Mouse (Mus musculus) lung, embryonic 14.5 days (tissue): ENCODE data around the gene Ptdss2. TPM values are rescaled to one million over a fixed set of nuclear protein-coding genes. Genes with fewer than 3 reads are reported as not detected.

Source experiments
- ATAC-seq: fragments of 200-750 bp; cut with Nextera tagmentation; 2 replicates; pipeline ENCODE4 v1.8.0; 2017; ENCODE audit warnings: mild to moderate bottlenecking, moderate TSS enrichment, moderate library complexity; ENCODE audit not compliant: insufficient read depth
- DNase-seq: peaks from one replicate; pipeline ENCODE4 v3.0.0-alpha.2; 2015
- H3K27ac ChIP-seq: fragments of 300-500 bp; sonication (generic); 2 replicates; pipeline ENCODE4 v1.5.1; 2014; ENCODE audit warnings: low read depth, mild to moderate bottlenecking, moderate library complexity
- H3K27me3 ChIP-seq: fragments of 300-500 bp; sonication (generic); 2 replicates; pipeline ENCODE4 v1.6.1; 2014; ENCODE audit warnings: low read length, control low read depth; ENCODE audit not compliant: insufficient read depth
- H3K36me3 ChIP-seq: fragments of 300-500 bp; sonication (generic); 2 replicates; pipeline ENCODE4 v1.6.1; 2014; ENCODE audit warnings: control low read depth; ENCODE audit not compliant: insufficient read depth
- H3K4me1 ChIP-seq: fragments of 300-500 bp; sonication (generic); 2 replicates; pipeline ENCODE4 v1.6.1; 2014; ENCODE audit warnings: antibody characterized with exemption, control low read depth; ENCODE audit not compliant: insufficient read depth
- H3K4me2 ChIP-seq: fragments of 300-500 bp; sonication (generic); 2 replicates; pipeline ENCODE4 v1.6.1; 2014; ENCODE audit warnings: mild to moderate bottlenecking
- H3K4me3 ChIP-seq: fragments of 300-500 bp; sonication (generic); 2 replicates; pipeline ENCODE4 v1.5.1; 2014; ENCODE audit warnings: low read depth, low read length
- H3K9ac ChIP-seq: fragments of 300-500 bp; sonication (generic); 2 replicates; pipeline ENCODE4 v1.6.1; 2014
- H3K9me3 ChIP-seq: fragments of 300-500 bp; sonication (generic); 2 replicates; pipeline ENCODE4 v1.6.1; 2016; ENCODE audit warnings: low read depth, low read length, control low read depth
- CTCF ChIP-seq: IDR thresholded peaks from 2 replicates; pipeline ENCODE4 v1.5.1; 2016; ENCODE audit warnings: antibody characterized with exemption, low read depth
- WGBS: fragments of 180-500 bp; shearing (Covaris S2); extraction: QIAGEN DNeasy Blood & Tissue Kit; methylation state at CpG from one replicate; pipeline ENCODE4 v1.1.7; 2014; 5-methylcytosine and 5-hydroxymethylcytosine counted together
- polyA plus RNA-seq: library from polyadenylated mRNA; unstranded; fragments of >200 nt; fragmentation: Nextera tagmentation; extraction: Ambion mirVana; gene quantifications from 2 replicates; pipeline ENCODE4 v1.2.1, GENCODE M21; 2014

Ptdss2 gene
- polyA plus RNA-seq, 1 experiment from 2014 or later, result 57.7 TPM

DNA sequence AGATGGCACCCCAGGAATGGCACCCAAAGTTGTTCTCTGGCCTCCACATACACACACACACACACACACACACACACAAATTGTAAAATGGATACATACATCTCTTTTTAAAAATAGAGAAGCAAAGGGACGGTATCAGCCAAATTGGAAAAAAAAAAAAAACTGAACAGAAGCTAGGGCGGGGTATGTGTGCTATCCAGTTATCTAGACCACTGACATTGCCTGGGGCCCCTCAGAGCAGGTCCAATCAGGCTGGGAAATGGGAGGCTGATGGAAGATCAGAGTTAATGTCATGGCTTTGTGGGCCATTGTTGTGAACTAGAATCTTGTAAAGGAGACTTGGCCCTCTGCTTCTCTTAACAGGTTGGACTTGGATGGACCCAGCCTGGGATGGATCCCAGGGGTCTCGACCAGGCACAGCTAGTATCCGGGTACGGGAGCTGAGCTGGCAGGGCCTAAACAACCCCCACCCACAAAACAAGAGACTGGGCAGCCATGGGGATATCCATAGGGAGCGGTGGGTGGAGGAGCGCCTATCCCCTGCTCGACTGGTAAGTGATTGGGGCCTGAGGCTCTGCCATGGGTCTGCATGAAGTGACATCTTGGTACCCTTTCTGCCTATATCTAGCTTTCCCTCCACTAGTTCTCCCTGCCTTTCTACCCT, 74.6 kb downstream of the Ptdss2 start:
- no peak for TF ChIP-seq CTCF
- no peak overlapping the region for H3K4me2 ChIP-seq
- H3K9me3 ChIP-seq, result no peaks in the 10 kb centered on the region
- H3K27me3 ChIP-seq, result no peaks in the 10 kb centered on the region
- no peak overlapping the region for H3K27ac ChIP-seq
- ATAC-seq, result no peak
- H3K4me1 ChIP-seq, result peaks cover 10% of the 10 kb centered on the region
- H3K4me3 ChIP-seq, result no peak overlapping the region
- H3K36me3 ChIP-seq, result peaks cover 8% of the 10 kb centered on the region
- no peak overlapping the region for H3K9ac ChIP-seq
- no peak for DNase-seq
- 91% methylated on average over 8 of the region's 8 CpGs for WGBS

DNA sequence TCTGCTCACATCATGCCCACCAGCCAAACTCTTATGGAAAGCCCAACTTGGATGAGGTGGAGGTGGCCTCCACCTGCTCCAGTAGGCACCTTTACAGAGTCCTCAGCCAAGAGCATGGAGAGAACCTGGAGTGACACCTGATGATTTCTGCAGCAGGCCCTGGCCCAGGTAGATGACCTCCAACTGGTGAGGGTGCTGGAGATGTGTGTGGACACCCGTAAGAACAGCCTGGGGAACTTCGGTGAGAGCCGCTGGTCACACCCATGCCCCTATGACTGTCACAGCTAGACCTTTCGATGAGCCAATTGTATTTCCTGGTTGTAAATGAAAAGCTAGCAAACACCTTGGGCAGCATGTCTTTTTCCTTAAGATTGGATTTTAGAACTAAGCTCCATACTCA, 75.9 kb downstream of the Ptdss2 start:
- 89% methylated on average over 4 of the region's 4 CpGs for WGBS
- ATAC-seq (no peak), DNase-seq (no peak)
- Histone ChIP-seq H3K27ac (no peak overlapping the region), H3K4me2 (no peak overlapping the region), H3K4me1 (no peaks in the 10 kb centered on the region), H3K36me3 (no peaks in the 10 kb centered on the region), H3K27me3 (no peaks in the 10 kb centered on the region), H3K4me3 (no peak overlapping the region), H3K9me3 (no peaks in the 10 kb centered on the region), H3K9ac (no peak overlapping the region)
- no peak for TF ChIP-seq CTCF

DNA sequence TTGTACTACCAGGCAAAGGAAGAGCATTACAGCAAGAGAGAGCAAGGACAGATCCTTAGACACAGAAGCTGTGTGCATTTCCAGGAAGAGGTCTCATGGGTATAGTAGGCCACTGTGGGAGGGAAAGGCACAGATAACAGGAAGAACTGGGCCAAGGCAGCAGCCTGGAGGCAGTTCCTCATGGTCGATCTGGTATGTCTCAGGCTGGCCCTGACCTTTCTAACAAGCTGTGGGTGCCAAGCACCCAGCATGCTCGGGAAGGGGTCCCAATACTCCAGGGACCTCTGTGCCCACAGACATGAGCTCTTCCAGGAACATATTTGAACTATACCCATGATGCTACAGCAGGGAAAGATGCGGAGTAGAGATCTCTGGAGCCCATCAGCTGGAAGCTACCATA, 82.4 kb downstream of the Ptdss2 start:
- Histone ChIP-seq H3K27ac (no peak overlapping the region), H3K9me3 (no peaks in the 10 kb centered on the region), H3K4me2 (no peak overlapping the region), H3K27me3 (no peaks in the 10 kb centered on the region), H3K4me1 (no peaks in the 10 kb centered on the region), H3K4me3 (no peak overlapping the region), H3K36me3 (no peaks in the 10 kb centered on the region), H3K9ac (no peak overlapping the region)
- ATAC-seq (no peak), DNase-seq (no peak)
- WGBS, result 72% methylated on average over 3 of the region's 3 CpGs
- no peak for TF ChIP-seq CTCF

DNA sequence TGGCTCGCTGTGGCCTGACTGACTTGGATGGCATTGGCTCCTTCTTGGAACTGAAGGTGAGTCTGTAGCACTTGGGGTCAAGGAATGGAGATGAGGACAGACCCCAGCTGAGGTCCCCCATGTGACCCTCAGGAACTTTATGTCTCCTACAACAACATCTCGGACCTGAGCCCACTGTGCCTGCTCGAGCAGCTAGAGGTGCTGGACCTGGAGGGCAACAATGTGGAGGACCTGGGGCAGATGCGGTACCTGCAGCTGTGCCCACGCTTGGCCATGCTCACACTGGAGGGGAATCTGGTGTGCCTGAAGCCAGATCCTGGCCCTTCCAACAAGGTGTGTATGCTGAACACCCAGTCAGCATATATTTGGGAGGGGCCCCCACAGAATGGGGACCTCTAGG, 83.3 kb downstream of the Ptdss2 start:
- Histone ChIP-seq H3K4me3 (no peak overlapping the region), H3K9ac (no peak overlapping the region), H3K4me1 (no peaks in the 10 kb centered on the region), H3K4me2 (no peak overlapping the region), H3K9me3 (no peaks in the 10 kb centered on the region), H3K27me3 (no peaks in the 10 kb centered on the region), H3K27ac (no peak overlapping the region), H3K36me3 (no peaks in the 10 kb centered on the region)
- no peak for TF ChIP-seq CTCF
- ATAC-seq, result no peak
- DNase-seq, result no peak
- 88% methylated on average over 5 of the region's 5 CpGs for WGBS

DNA sequence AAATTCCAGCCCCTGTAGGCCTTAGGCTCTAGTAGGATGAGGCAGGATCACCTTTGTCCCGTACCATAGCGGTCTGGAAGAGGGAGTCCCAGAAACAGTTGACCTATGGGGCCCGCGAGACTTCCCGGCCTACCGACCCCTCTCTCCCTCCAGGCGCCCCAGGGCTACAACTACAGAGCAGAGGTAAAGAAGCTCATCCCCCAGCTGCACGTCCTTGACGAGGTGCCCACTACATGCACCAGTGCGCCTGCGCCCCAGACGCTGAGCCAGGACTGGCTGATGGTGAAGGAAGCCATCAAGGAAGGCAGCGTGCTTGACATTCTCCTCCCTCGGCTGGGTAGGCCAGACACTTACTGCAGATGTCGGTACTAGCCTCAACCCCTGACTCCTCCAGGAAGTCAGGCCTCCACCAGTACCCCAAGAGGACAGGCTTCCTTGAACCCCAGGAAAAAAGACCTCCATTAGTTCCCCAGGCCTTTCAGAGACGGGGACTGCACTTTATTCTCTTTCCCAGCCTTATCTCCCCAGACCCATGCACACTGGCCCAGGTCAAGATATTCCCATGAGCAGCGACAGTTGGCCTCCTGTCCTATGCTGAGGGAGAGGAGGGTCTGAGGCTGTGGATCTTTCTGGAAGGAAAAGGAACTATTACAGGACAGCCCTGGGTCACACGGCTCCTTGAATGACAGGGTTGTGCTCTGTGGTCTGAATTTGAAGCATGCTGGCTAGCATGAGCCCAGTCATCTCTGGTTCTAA, 84.2 kb downstream of the Ptdss2 start:
- Histone ChIP-seq H3K4me3 (no peak overlapping the region), H3K4me2 (no peak overlapping the region), H3K9me3 (no peaks in the 10 kb centered on the region), H3K36me3 (no peaks in the 10 kb centered on the region), H3K27me3 (no peaks in the 10 kb centered on the region), H3K9ac (no peak overlapping the region), H3K27ac (no peak overlapping the region), H3K4me1 (no peaks in the 10 kb centered on the region)
- WGBS, result 89% methylated on average over 18 of the region's 18 CpGs
- ATAC-seq, result no peak
- TF ChIP-seq CTCF, result no peak
- no peak for DNase-seq

Other genes with a start within 250 kb of the Ptdss2 start
- 139 and 167 TPM in 2 replicates for gene Psmd13, start 240.4 kb upstream of the Ptdss2 start, polyA plus RNA-seq
- 16.6 and 18.2 TPM in 2 replicates for gene Sirt3, start 240.1 kb upstream of the Ptdss2 start, polyA plus RNA-seq
- gene Cox8b, start 221.9 kb upstream of the Ptdss2 start, polyA plus RNA-seq, result 1.7 TPM in 1 of 2 replicates, not detected in the other
- 0.08 TPM in 1 of 2 replicates, not detected in the other for gene Nlrp6, start 201.5 kb upstream of the Ptdss2 start, polyA plus RNA-seq
- 20.7 and 22.6 TPM in 2 replicates for gene Pgghg, start 181.0 kb upstream of the Ptdss2 start, polyA plus RNA-seq
- gene Ifitm5, start 172.1 kb upstream of the Ptdss2 start, polyA plus RNA-seq, result 1.0 and 1.3 TPM in 2 replicates
- gene Gm45717, start 166.4 kb upstream of the Ptdss2 start, polyA plus RNA-seq, result not detected in 2 replicates
- gene Ifitm2, start 166.4 kb upstream of the Ptdss2 start, polyA plus RNA-seq, result 1,035 and 1,087 TPM in 2 replicates
- 35.4 and 42.5 TPM in 2 replicates for gene Ifitm1, start 155.2 kb upstream of the Ptdss2 start, polyA plus RNA-seq
- 164 and 183 TPM in 2 replicates for gene Ifitm3, start 111.6 kb upstream of the Ptdss2 start, polyA plus RNA-seq
- 0.49 and 1.1 TPM in 2 replicates for gene Ifitm6, start 104.5 kb upstream of the Ptdss2 start, polyA plus RNA-seq
- gene Gm17387, start 93.3 kb upstream of the Ptdss2 start, polyA plus RNA-seq, result not detected in 2 replicates
- 5.6 and 7.1 TPM in 2 replicates for gene B4galnt4, start 61.3 kb upstream of the Ptdss2 start, polyA plus RNA-seq
- 7.5 and 8.7 TPM in 2 replicates for gene Pkp3, start 44.2 kb upstream of the Ptdss2 start, polyA plus RNA-seq
- gene Sigirr, start 21.8 kb upstream of the Ptdss2 start, polyA plus RNA-seq, result 7.8 and 9.8 TPM in 2 replicates
- gene Ano9, start 4.6 kb upstream of the Ptdss2 start, polyA plus RNA-seq, result 4.2 and 4.3 TPM in 2 replicates
- 124 and 130 TPM in 2 replicates for gene Rnh1, start 50.5 kb downstream of the Ptdss2 start, polyA plus RNA-seq
- 85.8 and 97.4 TPM in 2 replicates for gene Hras, start 71.6 kb downstream of the Ptdss2 start, polyA plus RNA-seq
- gene Lrrc56, start 71.8 kb downstream of the Ptdss2 start, polyA plus RNA-seq, result 3.8 and 4.3 TPM in 2 replicates
- gene Lmntd2, start 91.7 kb downstream of the Ptdss2 start, polyA plus RNA-seq, result 0.74 and 1.4 TPM in 2 replicates
- 38.9 and 41.1 TPM in 2 replicates for gene Rassf7, start 93.5 kb downstream of the Ptdss2 start, polyA plus RNA-seq
- 80.7 and 85.4 TPM in 2 replicates for gene Phrf1, start 106.4 kb downstream of the Ptdss2 start, polyA plus RNA-seq
- 1.0 and 1.9 TPM in 2 replicates for gene Irf7, start 144.1 kb downstream of the Ptdss2 start, polyA plus RNA-seq
- gene Cdhr5, start 154.4 kb downstream of the Ptdss2 start, polyA plus RNA-seq, result not detected in 2 replicates
- gene Sct, start 156.8 kb downstream of the Ptdss2 start, polyA plus RNA-seq, result 2.2 and 5.1 TPM in 2 replicates
- gene Drd4, start 169.6 kb downstream of the Ptdss2 start, polyA plus RNA-seq, result 1.0 and 1.4 TPM in 2 replicates
- gene Deaf1, start 205.3 kb downstream of the Ptdss2 start, polyA plus RNA-seq, result 69.8 and 74.2 TPM in 2 replicates
- gene Tmem80, start 205.4 kb downstream of the Ptdss2 start, polyA plus RNA-seq, result 28.8 and 30.3 TPM in 2 replicates
- 20.0 and 22.4 TPM in 2 replicates for gene Eps8l2, start 216.5 kb downstream of the Ptdss2 start, polyA plus RNA-seq